Comparison of ENCODE assay signal across 18 mouse cellular contexts in genomic region chr1:44395538-44395937, GRCm38 (mm10).
DNase-seq lines count a peak whose midpoint lies in the region; ATAC-seq and TF ChIP-seq lines count a peak whose summit lies in the region.
"Had no signal": no experiment of that assay in that cellular context is flagged by ENCODE, and none has a peak within 500 bp of the region (broad histone marks: within the 10 kb centered on the region; RNA-seq: fewer than 3 reads in every experiment).

No protein-coding gene starts in this region.

- H3K9ac ChIP-seq in kidney, embryonic 14.5 days (ENCODE audit: low read depth, low read length): no peak overlapping the region
- no peak overlapping the region for H3K9ac ChIP-seq in midbrain, embryonic 11.5 days (ENCODE audit: low read length)
- H3K9ac ChIP-seq in midbrain, postnatal 0 days (replicated peaks; ENCODE audit: low read length, poor library complexity, severe bottlenecking): no peak overlapping the region
- H3K9ac ChIP-seq: embryonic facial prominence, embryonic 12.5 days; forebrain, embryonic 15.5 days; heart, embryonic 12.5 days; hindbrain, embryonic 15.5 days had no signal

- no peak for DNase-seq in kidney, adult 18-20 months
- DNase-seq in midbrain, embryonic 11.5 days (ENCODE audit: low spot score, missing footprints): peak; percentile 26
- DNase-seq in midbrain, postnatal 0 days (ENCODE audit: low spot score): no peak
- peak; percentile 4 for DNase-seq in embryo, embryonic 11 days
- DNase-seq in mesoderm, embryonic 11.5 days (ENCODE audit: low read depth, low spot score): peak; percentile 14
- no peak for DNase-seq in gastrocnemius, postnatal 10 days
- no peak for DNase-seq in layer of hippocampus, postnatal 14 days (ENCODE audit: low spot score in 2 of 2)
- DNase-seq: adrenal gland, postnatal 10 days; cerebellum, adult 11 months; cerebellum, adult 8-10 months; cerebellum, postnatal 25 days; gastrocnemius, postnatal 14 days; heart, postnatal 36 days had no signal

- ATAC-seq in kidney, embryonic 14.5 days (ENCODE audit: low FRiP score, low TSS enrichment): 0 out of 2 replicates have a peak, but pooled peaks have one; percentile 16
- ATAC-seq in midbrain, embryonic 11.5 days (ENCODE audit: low FRiP score): no peak
- ATAC-seq in midbrain, postnatal 0 days (ENCODE audit: low FRiP score): no peak
- ATAC-seq: forebrain, embryonic 15.5 days had no signal

- H3K9me3 ChIP-seq in kidney, embryonic 14.5 days (ENCODE audit: control insufficient read depth, low read length): no peaks in the 10 kb centered on the region
- no peaks in the 10 kb centered on the region for H3K9me3 ChIP-seq in midbrain, embryonic 11.5 days (ENCODE audit: control insufficient read depth, low read length)
- H3K9me3 ChIP-seq in midbrain, postnatal 0 days (ENCODE audit: low read length): no peaks in the 10 kb centered on the region
- H3K9me3 ChIP-seq: embryonic facial prominence, embryonic 12.5 days; forebrain, embryonic 15.5 days; hindbrain, embryonic 15.5 days had no signal

- WGBS in kidney, embryonic 14.5 days: 13% methylated on average over 3 of the region's 3 CpGs
- WGBS in midbrain, embryonic 11.5 days: 75% methylated on average over 3 of the region's 3 CpGs
- 73% methylated on average over 3 of the region's 3 CpGs for WGBS in midbrain, postnatal 0 days

- H3K27ac ChIP-seq in kidney, embryonic 14.5 days (ENCODE audit: low read depth, low read length): no peak overlapping the region
- H3K27ac ChIP-seq in midbrain, embryonic 11.5 days (ENCODE audit: low read depth, low read length): no peak overlapping the region
- H3K27ac ChIP-seq in midbrain, postnatal 0 days (ENCODE audit: low read depth, low read length): no peak overlapping the region
- H3K27ac ChIP-seq: embryonic facial prominence, embryonic 12.5 days; forebrain, embryonic 15.5 days; hindbrain, embryonic 15.5 days had no signal

- no peak for TF ChIP-seq CTCF in midbrain, postnatal 0 days (IDR thresholded peaks at IDR 0.05)

- H3K27me3 ChIP-seq in kidney, embryonic 14.5 days (ENCODE audit: control insufficient read depth, insufficient read depth, low read length): no peaks in the 10 kb centered on the region
- H3K27me3 ChIP-seq in midbrain, embryonic 11.5 days (ENCODE audit: control insufficient read depth, insufficient read depth, low read length): no peaks in the 10 kb centered on the region
- H3K27me3 ChIP-seq in midbrain, postnatal 0 days (ENCODE audit: insufficient read depth, low read length): no peaks in the 10 kb centered on the region
- H3K27me3 ChIP-seq: embryonic facial prominence, embryonic 12.5 days; forebrain, embryonic 15.5 days; heart, embryonic 12.5 days; hindbrain, embryonic 15.5 days had no signal

- H3K4me3 ChIP-seq in kidney, embryonic 14.5 days (ENCODE audit: low read length): no peak overlapping the region
- H3K4me3 ChIP-seq in midbrain, embryonic 11.5 days (ENCODE audit: low read depth, low read length): no peak overlapping the region
- H3K4me3 ChIP-seq in midbrain, postnatal 0 days (ENCODE audit: low read depth, low read length): no peak overlapping the region
- H3K4me3 ChIP-seq: embryonic facial prominence, embryonic 12.5 days; forebrain, embryonic 15.5 days; heart, embryonic 12.5 days; hindbrain, embryonic 15.5 days had no signal

- no peaks in the 10 kb centered on the region for H3K4me1 ChIP-seq in kidney, embryonic 14.5 days (ENCODE audit: control insufficient read depth, insufficient read depth, low read length)
- H3K4me1 ChIP-seq in midbrain, embryonic 11.5 days (ENCODE audit: control insufficient read depth, insufficient read depth, low read length): no peaks in the 10 kb centered on the region
- no peaks in the 10 kb centered on the region for H3K4me1 ChIP-seq in midbrain, postnatal 0 days (ENCODE audit: insufficient read depth, low read length)
- H3K4me1 ChIP-seq: embryonic facial prominence, embryonic 12.5 days; forebrain, embryonic 15.5 days; hindbrain, embryonic 15.5 days had no signal

- no peak overlapping the region for H3K4me2 ChIP-seq in kidney, embryonic 14.5 days (replicated peaks; ENCODE audit: low read depth, low read length)
- no peak overlapping the region for H3K4me2 ChIP-seq in midbrain, embryonic 11.5 days
- H3K4me2 ChIP-seq in midbrain, postnatal 0 days (ENCODE audit: low read depth, low read length, poor library complexity, severe bottlenecking): no peak overlapping the region
- H3K4me2 ChIP-seq: embryonic facial prominence, embryonic 12.5 days; forebrain, embryonic 15.5 days; heart, embryonic 12.5 days; hindbrain, embryonic 15.5 days had no signal

- H3K36me3 ChIP-seq in kidney, embryonic 14.5 days (ENCODE audit: control insufficient read depth, insufficient read depth, low read length): no peaks in the 10 kb centered on the region
- H3K36me3 ChIP-seq in midbrain, embryonic 11.5 days (ENCODE audit: control insufficient read depth, insufficient read depth, low read length): no peaks in the 10 kb centered on the region
- no peaks in the 10 kb centered on the region for H3K36me3 ChIP-seq in midbrain, postnatal 0 days (ENCODE audit: insufficient read depth, low read length)
- H3K36me3 ChIP-seq: embryonic facial prominence, embryonic 12.5 days; forebrain, embryonic 15.5 days; heart, embryonic 12.5 days; hindbrain, embryonic 15.5 days had no signal

Comparison
In these comparisons a context has a peak if more than half of its experiments do, and no peak if none do; other contexts are left out.
1. DNase-seq: peak in midbrain, embryonic 11.5 days (single experiment), embryo, embryonic 11 days (single experiment) and mesoderm, embryonic 11.5 days (single experiment); none in kidney, adult 18-20 months (single experiment), midbrain, postnatal 0 days (single experiment), gastrocnemius, postnatal 10 days (single experiment) and layer of hippocampus, postnatal 14 days (0 of 2).